In genomic region chr9:10368410-10368809, GRCm38 (mm10) we compare ENCODE assay signal across 22 mouse cellular contexts.
"Had no signal": no experiment of that assay in that cellular context is flagged by ENCODE, and none has a peak within 500 bp of the region (broad histone marks: within the 10 kb centered on the region; RNA-seq: fewer than 3 reads in every experiment).

No protein-coding gene starts in this region.

- H3K9me3 ChIP-seq: intestine, embryonic 15.5 days; limb, embryonic 12.5 days; limb, embryonic 15.5 days; midbrain, embryonic 10.5 days; midbrain, embryonic 13.5 days had no signal

- H3K9ac ChIP-seq: intestine, embryonic 15.5 days; limb, embryonic 12.5 days; limb, embryonic 15.5 days; liver, embryonic 14.5 days; liver, postnatal 0 days; lung, embryonic 14.5 days; midbrain, embryonic 13.5 days had no signal

- H3K27me3 ChIP-seq: intestine, embryonic 15.5 days; limb, embryonic 12.5 days; limb, embryonic 15.5 days; midbrain, embryonic 13.5 days had no signal

- H3K27ac ChIP-seq: intestine, embryonic 15.5 days; layer of hippocampus, adult 2 months; limb, embryonic 12.5 days; limb, embryonic 15.5 days; liver, embryonic 14.5 days; macrophage; midbrain, embryonic 10.5 days; midbrain, embryonic 13.5 days had no signal

- H3K4me3 ChIP-seq: intestine, embryonic 15.5 days; layer of hippocampus, adult 2 months; limb, embryonic 12.5 days; limb, embryonic 15.5 days; midbrain, embryonic 10.5 days; midbrain, embryonic 13.5 days; myocyte had no signal

- H3K36me3 ChIP-seq: intestine, embryonic 15.5 days; limb, embryonic 12.5 days; limb, embryonic 15.5 days; midbrain, embryonic 10.5 days; midbrain, embryonic 13.5 days had no signal

- ATAC-seq: intestine, embryonic 15.5 days; liver, postnatal 0 days; lung, postnatal 0 days; midbrain, embryonic 13.5 days; midbrain, embryonic 16.5 days had no signal

- H3K4me1 ChIP-seq: intestine, embryonic 15.5 days; limb, embryonic 12.5 days; limb, embryonic 15.5 days; midbrain, embryonic 10.5 days; midbrain, embryonic 13.5 days had no signal

- DNase-seq: kidney, adult 11 months; kidney, postnatal 14 days; kidney, postnatal 4 days; layer of hippocampus, postnatal 36 days; left cerebral cortex, postnatal 4 days; liver, postnatal 0 days; lung, embryonic 14.5 days; retina, postnatal 1 day; thymus, adult 18-20 months; thymus, postnatal 36 days had no signal

- H3K4me2 ChIP-seq: intestine, embryonic 15.5 days; limb, embryonic 12.5 days; limb, embryonic 15.5 days; liver, embryonic 11.5 days; lung, embryonic 14.5 days; midbrain, embryonic 13.5 days had no signal
